Mouse (Mus musculus) G1E (cell line): ENCODE data around the gene Plekhf1.

Experiments
- CTCF ChIP-seq: IDR thresholded peaks from 2 replicates; pipeline ENCODE4 v1.5.1; 2012; ENCODE audit warnings: low read depth, low read length, inconsistent platforms, mixed read lengths
- GATA1 ChIP-seq: IDR thresholded peaks from 2 replicates; pipeline ENCODE4 v1.6.1; 2012; ENCODE audit warnings: borderline replicate concordance, low read length, inconsistent platforms, mixed read lengths
- GATA2 ChIP-seq: IDR thresholded peaks from 2 replicates; pipeline ENCODE4 v1.6.1; 2012; ENCODE audit warnings: low read depth, low read length, inconsistent platforms, borderline replicate concordance
- TAL1 ChIP-seq: conservative IDR thresholded peaks from 2 replicates; pipeline ENCODE4 v1.6.1; 2012; ENCODE audit warnings: low read depth, low read length, inconsistent platforms, mixed read lengths

GRCm38 (mm10) chr7:38176056-38176455 lies 51.8 kb downstream of the Plekhf1 start:
- TF ChIP-seq CTCF = no peak
- no peak for TF ChIP-seq GATA1
- no peak for TF ChIP-seq TAL1
- TF ChIP-seq GATA2 = no peak
